Mouse (Mus musculus): Measurements from ENCODE around the gene Stat5b.

DNA sequence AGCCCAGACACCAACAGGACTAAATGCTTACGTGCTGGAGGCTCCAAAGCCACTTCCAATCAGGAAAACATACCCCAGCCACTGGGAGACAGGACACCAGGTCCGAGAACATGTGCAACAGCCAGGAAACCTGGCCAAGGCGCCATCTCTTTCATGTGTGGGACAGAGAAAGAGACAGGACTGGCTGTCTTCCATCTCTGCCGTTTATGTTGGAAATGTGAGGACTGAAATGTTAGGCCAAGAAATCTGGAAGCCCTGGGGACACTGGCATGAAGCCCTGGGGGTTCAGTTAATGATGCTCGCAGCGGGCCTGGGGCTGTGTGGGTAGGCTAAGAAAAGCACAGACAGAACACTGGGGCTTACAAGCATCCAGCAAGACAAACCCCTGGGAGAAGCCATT is 40.0 kb upstream of the Stat5b start:
- TF ChIP-seq TAL1 (IDR thresholded peaks at IDR 0.05; ENCODE audit: low read length) (no peak), GATA1 (IDR thresholded peaks at IDR 0.05; ENCODE audit: low read length) (no peak)

All from erythroblast, embryonic 14.5 days (primary cell).